Mouse (Mus musculus): ENCODE measurements at regions not wholly inside any gene's neighbourhood (a gene's known extent, or its start where the extent isn't known, plus 50 kb on each side); places are given as distances from the start of the nearest gene placed in this dataset.

GRCm38 (mm10) chr2:170266407-170267101, 118.7 kb upstream of the Zfp217 start:
- peak overlapping the region; percentile 40; the same call in 1 of the 2 replicates for H3K9ac ChIP-seq (ENCODE audit: low read length)
- H3K4me1 ChIP-seq (ENCODE audit: control insufficient read depth, insufficient read depth, low read length): no peaks in the 10 kb centered on the region
- no peaks in the 10 kb centered on the region for H3K27me3 ChIP-seq (replicated peaks; ENCODE audit: control insufficient read depth, insufficient read depth, low read length)
- DNase-seq (ENCODE audit: low spot score): peak; percentile 54
- peak; percentile 52 for ATAC-seq
- 4% methylated on average over 16 of the region's 16 CpGs for WGBS
- no peaks in the 10 kb centered on the region for H3K36me3 ChIP-seq (ENCODE audit: control insufficient read depth, insufficient read depth, low read length)
- H3K9me3 ChIP-seq (replicated peaks; ENCODE audit: control insufficient read depth, low read length): peaks cover 1% of the 10 kb centered on the region; the same call in 1 of the 2 replicates
- peak overlapping the region; percentile 49 for H3K4me2 ChIP-seq (ENCODE audit: low read length)
- peak overlapping the region; percentile 21 for H3K4me3 ChIP-seq (ENCODE audit: low read depth, low read length)
- no peak overlapping the region for H3K27ac ChIP-seq (ENCODE audit: low read depth, low read length)

GRCm38 (mm10) chr2:170263594-170263993, 115.7 kb upstream of the Zfp217 start:
- ATAC-seq: no peak

GRCm38 (mm10) chr2:170261191-170261590, 113.3 kb upstream of the Zfp217 start:
- Histone ChIP-seq H3K4me1 (ENCODE audit: control insufficient read depth, insufficient read depth, low read length) (no peaks in the 10 kb centered on the region), H3K4me3 (ENCODE audit: low read depth, low read length) (no peak overlapping the region), H3K27ac (ENCODE audit: low read depth, low read length) (no peak overlapping the region), H3K27me3 (replicated peaks; ENCODE audit: control insufficient read depth, insufficient read depth, low read length) (no peaks in the 10 kb centered on the region), H3K4me2 (ENCODE audit: low read length) (no peak overlapping the region), H3K9me3 (replicated peaks; ENCODE audit: control insufficient read depth, low read length) (no peaks in the 10 kb centered on the region), H3K36me3 (ENCODE audit: control insufficient read depth, insufficient read depth, low read length) (no peaks in the 10 kb centered on the region), H3K9ac (ENCODE audit: low read length) (no peak overlapping the region)
- 86% methylated on average over 2 of the region's 2 CpGs for WGBS
- DNase-seq (ENCODE audit: low spot score) (no peak), ATAC-seq (no peak)

More at GRCm38 (mm10) chr2:170263594-170263993, 115.7 kb upstream of the Zfp217 start:
- H3K4me2 ChIP-seq (ENCODE audit: low read length): no peak overlapping the region
- no peak overlapping the region for H3K27ac ChIP-seq (ENCODE audit: low read depth, low read length)
- H3K4me1 ChIP-seq (ENCODE audit: control insufficient read depth, insufficient read depth, low read length): no peaks in the 10 kb centered on the region
- WGBS: 74% methylated on average over 4 of the region's 4 CpGs
- no peak overlapping the region for H3K4me3 ChIP-seq (ENCODE audit: low read depth, low read length)
- no peak for DNase-seq (ENCODE audit: low spot score)
- no peaks in the 10 kb centered on the region for H3K27me3 ChIP-seq (replicated peaks; ENCODE audit: control insufficient read depth, insufficient read depth, low read length)
- no peak overlapping the region for H3K9ac ChIP-seq (ENCODE audit: low read length)
- no peaks in the 10 kb centered on the region for H3K9me3 ChIP-seq (replicated peaks; ENCODE audit: control insufficient read depth, low read length)
- H3K36me3 ChIP-seq (ENCODE audit: control insufficient read depth, insufficient read depth, low read length): no peaks in the 10 kb centered on the region

- H3K4me1 ChIP-seq (ENCODE audit: control insufficient read depth, insufficient read depth, low read length): no peaks in the 10 kb centered on the region
- WGBS: 95% methylated on average over 10 of the region's 10 CpGs
- DNase-seq (ENCODE audit: low spot score): no peak
Measured at GRCm38 (mm10) chr2:170259662-170260457, 112.0 kb upstream of the Zfp217 start.

GRCm38 (mm10) chr2:170258367-170258766, 110.5 kb upstream of the Zfp217 start:
- H3K27me3 ChIP-seq (replicated peaks; ENCODE audit: control insufficient read depth, insufficient read depth, low read length): no peaks in the 10 kb centered on the region
- no peak for ATAC-seq
- no peak overlapping the region for H3K4me3 ChIP-seq (ENCODE audit: low read depth, low read length)
- WGBS: 81% methylated on average over 11 of the region's 13 CpGs
- H3K9ac ChIP-seq (ENCODE audit: low read length): no peak overlapping the region
- no peak for DNase-seq (ENCODE audit: low spot score)
- H3K4me1 ChIP-seq (ENCODE audit: control insufficient read depth, insufficient read depth, low read length): no peaks in the 10 kb centered on the region
- no peak overlapping the region for H3K4me2 ChIP-seq (ENCODE audit: low read length)
- H3K27ac ChIP-seq (ENCODE audit: low read depth, low read length): no peak overlapping the region
- H3K9me3 ChIP-seq (replicated peaks; ENCODE audit: control insufficient read depth, low read length): no peaks in the 10 kb centered on the region
- H3K36me3 ChIP-seq (ENCODE audit: control insufficient read depth, insufficient read depth, low read length): no peaks in the 10 kb centered on the region

More at GRCm38 (mm10) chr2:170259662-170260457, 112.0 kb upstream of the Zfp217 start:
- H3K36me3 ChIP-seq (ENCODE audit: control insufficient read depth, insufficient read depth, low read length): no peaks in the 10 kb centered on the region
- H3K27me3 ChIP-seq (replicated peaks; ENCODE audit: control insufficient read depth, insufficient read depth, low read length): no peaks in the 10 kb centered on the region
- H3K4me3 ChIP-seq (ENCODE audit: low read depth, low read length): no peak overlapping the region
- H3K9me3 ChIP-seq (replicated peaks; ENCODE audit: control insufficient read depth, low read length): no peaks in the 10 kb centered on the region
- no peak overlapping the region for H3K4me2 ChIP-seq (ENCODE audit: low read length)
- no peak overlapping the region for H3K27ac ChIP-seq (ENCODE audit: low read depth, low read length)
- no peak overlapping the region for H3K9ac ChIP-seq (ENCODE audit: low read length)
- no peak for ATAC-seq

- Histone ChIP-seq H3K4me2 (ENCODE audit: low read length) (no peak overlapping the region), H3K27me3 (replicated peaks; ENCODE audit: control insufficient read depth, insufficient read depth, low read length) (no peaks in the 10 kb centered on the region), H3K36me3 (ENCODE audit: control insufficient read depth, insufficient read depth, low read length) (no peaks in the 10 kb centered on the region), H3K4me1 (ENCODE audit: control insufficient read depth, insufficient read depth, low read length) (no peaks in the 10 kb centered on the region), H3K9me3 (replicated peaks; ENCODE audit: control insufficient read depth, low read length) (no peaks in the 10 kb centered on the region), H3K27ac (ENCODE audit: low read depth, low read length) (no peak overlapping the region), H3K9ac (ENCODE audit: low read length) (no peak overlapping the region), H3K4me3 (ENCODE audit: low read depth, low read length) (no peak overlapping the region)
- 91% methylated on average over 5 of the region's 5 CpGs for WGBS
- DNase-seq (ENCODE audit: low spot score): no peak
- no peak for ATAC-seq
Measured at GRCm38 (mm10) chr2:170257671-170258235, 109.8 kb upstream of the Zfp217 start.

GRCm38 (mm10) chr2:170255997-170256396, 108.1 kb upstream of the Zfp217 start:
- Histone ChIP-seq H3K9me3 (replicated peaks; ENCODE audit: control insufficient read depth, low read length) (no peaks in the 10 kb centered on the region), H3K4me3 (ENCODE audit: low read depth, low read length) (no peak overlapping the region), H3K27me3 (replicated peaks; ENCODE audit: control insufficient read depth, insufficient read depth, low read length) (no peaks in the 10 kb centered on the region), H3K36me3 (ENCODE audit: control insufficient read depth, insufficient read depth, low read length) (no peaks in the 10 kb centered on the region), H3K9ac (ENCODE audit: low read length) (no peak overlapping the region), H3K27ac (ENCODE audit: low read depth, low read length) (no peak overlapping the region), H3K4me1 (ENCODE audit: control insufficient read depth, insufficient read depth, low read length) (no peaks in the 10 kb centered on the region), H3K4me2 (ENCODE audit: low read length) (no peak overlapping the region)
- ATAC-seq (no peak), DNase-seq (ENCODE audit: low spot score) (no peak)
- 94% methylated on average over 5 of the region's 5 CpGs for WGBS

- no peaks in the 10 kb centered on the region for H3K27me3 ChIP-seq (replicated peaks; ENCODE audit: control insufficient read depth, insufficient read depth, low read length)
- H3K4me2 ChIP-seq (ENCODE audit: low read length): no peak overlapping the region
- WGBS: 95% methylated on average over 2 of the region's 2 CpGs
- H3K36me3 ChIP-seq (ENCODE audit: control insufficient read depth, insufficient read depth, low read length): no peaks in the 10 kb centered on the region
- ATAC-seq: no peak
- no peaks in the 10 kb centered on the region for H3K4me1 ChIP-seq (ENCODE audit: control insufficient read depth, insufficient read depth, low read length)
- no peak overlapping the region for H3K9ac ChIP-seq (ENCODE audit: low read length)
- H3K27ac ChIP-seq (ENCODE audit: low read depth, low read length): no peak overlapping the region
- no peak overlapping the region for H3K4me3 ChIP-seq (ENCODE audit: low read depth, low read length)
- no peak for DNase-seq (ENCODE audit: low spot score)
- no peaks in the 10 kb centered on the region for H3K9me3 ChIP-seq (replicated peaks; ENCODE audit: control insufficient read depth, low read length)
Measured at GRCm38 (mm10) chr2:170255533-170255932, 107.6 kb upstream of the Zfp217 start.

Data from forebrain, embryonic 14.5 days (tissue).